Mouse (Mus musculus) embryonic facial prominence, embryonic 15.5 days (tissue): ENCODE results near the gene Mmaa. TPM values are rescaled to one million over a fixed set of nuclear protein-coding genes. Genes with fewer than 3 reads are reported as not detected.

Experiments used
- ATAC-seq: fragments of 200-750 bp; cut with Nextera tagmentation; 2 replicates; pipeline ENCODE4 v1.8.0; 2017; ENCODE audit warnings: low read depth, moderate TSS enrichment; ENCODE audit not compliant: insufficient number of reproducible peaks, low FRiP score, low TSS enrichment
- H3K27ac ChIP-seq: fragments of 300-500 bp; sonication (generic); replicated peaks from 2 replicates; pipeline ENCODE4 v1.5.1; 2015; ENCODE audit warnings: mild to moderate bottlenecking, inconsistent platforms
- H3K27me3 ChIP-seq: fragments of 300-500 bp; sonication (generic); 2 replicates; pipeline ENCODE4 v1.6.1; 2015; ENCODE audit warnings: inconsistent platforms
- H3K36me3 ChIP-seq: fragments of 300-500 bp; sonication (generic); 2 replicates; pipeline ENCODE4 v1.6.1; 2015; ENCODE audit warnings: mild to moderate bottlenecking, inconsistent platforms
- H3K4me1 ChIP-seq: fragments of 300-500 bp; sonication (generic); 2 replicates; pipeline ENCODE4 v1.6.1; 2015; ENCODE audit warnings: inconsistent platforms
- H3K4me2 ChIP-seq: fragments of 300-500 bp; sonication (generic); replicated peaks from 2 replicates; pipeline ENCODE4 v1.6.1; 2015; ENCODE audit warnings: mild to moderate bottlenecking, inconsistent platforms
- H3K4me3 ChIP-seq: fragments of 300-500 bp; sonication (generic); replicated peaks from 2 replicates; pipeline ENCODE4 v1.5.1; 2015; ENCODE audit warnings: mild to moderate bottlenecking, inconsistent platforms
- H3K9ac ChIP-seq: fragments of 300-500 bp; sonication (generic); 2 replicates; pipeline ENCODE4 v1.6.1; 2015; ENCODE audit warnings: inconsistent platforms
- H3K9me3 ChIP-seq: fragments of 300-500 bp; sonication (generic); replicated peaks from 2 replicates; pipeline ENCODE4 v1.6.1; 2016; ENCODE audit warnings: inconsistent platforms
- WGBS: fragments of 180-500 bp; shearing (Covaris S2); methylation state at CpG from one replicate; pipeline ENCODE4 v1.1.7; 2015; 5-methylcytosine and 5-hydroxymethylcytosine counted together
- polyA plus RNA-seq: library from polyadenylated mRNA; unstranded; fragments of >200 nt; fragmentation: Nextera tagmentation; extraction: Ambion mirVana; gene quantifications from 2 replicates; pipeline ENCODE4 v1.2.1, GENCODE M21; 2015

Gene Mmaa
- polyA plus RNA-seq, 1 experiment from 2014 or later: 16.5 TPM

GRCm38 (mm10) chr8:79288681-79289080 lies 6.1 kb downstream of the Mmaa start:
- no peak for ATAC-seq
- Histone ChIP-seq H3K4me1 (peaks cover 12% of the 10 kb centered on the region), H3K36me3 (peaks cover 4% of the 10 kb centered on the region; the same call in 1 of the 2 replicates), H3K27me3 (no peaks in the 10 kb centered on the region), H3K4me3 (no peak overlapping the region), H3K9ac (no peak overlapping the region), H3K4me2 (no peak overlapping the region), H3K27ac (no peak overlapping the region), H3K9me3 (no peaks in the 10 kb centered on the region)
- 64% methylated on average over 2 of the region's 2 CpGs for WGBS

GRCm38 (mm10) chr8:79288250-79288649 lies 6.5 kb downstream of the Mmaa start:
- H3K4me2 ChIP-seq: no peak overlapping the region
- H3K9ac ChIP-seq: no peak overlapping the region
- no peak overlapping the region for H3K27ac ChIP-seq
- peaks cover 8% of the 10 kb centered on the region for H3K4me1 ChIP-seq
- no peak for ATAC-seq
- H3K36me3 ChIP-seq: peaks cover 4% of the 10 kb centered on the region; the same call in 1 of the 2 replicates
- 89% methylated on average over 4 of the region's 4 CpGs for WGBS
- no peaks in the 10 kb centered on the region for H3K27me3 ChIP-seq
- no peak overlapping the region for H3K4me3 ChIP-seq
- no peaks in the 10 kb centered on the region for H3K9me3 ChIP-seq

- Histone ChIP-seq H3K4me2 (no peak overlapping the region), H3K36me3 (peaks cover 4% of the 10 kb centered on the region; the same call in 1 of the 2 replicates), H3K4me3 (no peak overlapping the region), H3K9me3 (no peaks in the 10 kb centered on the region), H3K9ac (no peak overlapping the region), H3K4me1 (0 out of 2 replicates have a peak, but pooled peaks cover 3% of the 10 kb centered on the region), H3K27me3 (no peaks in the 10 kb centered on the region), H3K27ac (no peak overlapping the region)
- WGBS: 73% methylated on average over 3 of the region's 3 CpGs
- no peak for ATAC-seq
These were observed 8.3 kb downstream of the Mmaa start for GRCm38 (mm10) chr8:79286424-79286823.

DNA sequence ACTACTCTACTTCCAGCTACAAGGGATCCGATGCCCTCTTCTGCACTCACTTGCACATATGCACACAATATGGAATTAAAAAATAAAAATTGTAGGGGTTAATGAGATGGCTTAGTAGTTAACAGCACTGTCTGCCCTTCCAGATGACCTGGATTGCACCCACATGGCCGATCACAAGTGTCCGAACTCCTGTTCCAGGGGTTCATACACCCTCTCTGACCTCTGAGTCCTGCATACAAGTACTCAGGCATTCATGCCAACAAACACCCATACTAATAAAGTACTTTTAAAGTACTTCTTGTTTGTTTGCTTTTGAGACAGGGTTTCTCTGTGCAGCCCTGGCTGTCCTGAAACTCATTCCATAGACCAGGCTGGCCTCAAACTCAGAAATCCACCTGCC lies 10.1 kb downstream of the Mmaa start:
- Histone ChIP-seq H3K27me3 (no peaks in the 10 kb centered on the region), H3K9ac (no peak overlapping the region), H3K27ac (no peak overlapping the region), H3K9me3 (no peaks in the 10 kb centered on the region), H3K36me3 (peaks cover 11% of the 10 kb centered on the region; the same call in 1 of the 2 replicates), H3K4me2 (no peak overlapping the region), H3K4me3 (no peak overlapping the region), H3K4me1 (no peaks in the 10 kb centered on the region)
- no peak for ATAC-seq
- WGBS: 93% methylated on average over 3 of the region's 3 CpGs

GRCm38 (mm10) chr8:79281376-79281890 lies 13.3 kb downstream of the Mmaa start:
- no peak overlapping the region for H3K9ac ChIP-seq
- H3K27ac ChIP-seq: no peak overlapping the region
- H3K36me3 ChIP-seq: peaks cover 32% of the 10 kb centered on the region
- no peak overlapping the region for H3K4me3 ChIP-seq
- H3K4me2 ChIP-seq: no peak overlapping the region
- no peak for ATAC-seq
- no peaks in the 10 kb centered on the region for H3K4me1 ChIP-seq
- no peaks in the 10 kb centered on the region for H3K9me3 ChIP-seq
- H3K27me3 ChIP-seq: no peaks in the 10 kb centered on the region
- WGBS: 67% methylated on average over 6 of the region's 6 CpGs

GRCm38 (mm10) chr8:79277264-79277870 lies 17.4 kb downstream of the Mmaa start:
- Histone ChIP-seq H3K36me3 (peaks cover 60% of the 10 kb centered on the region), H3K27ac (no peak overlapping the region), H3K27me3 (no peaks in the 10 kb centered on the region), H3K4me2 (no peak overlapping the region), H3K4me3 (no peak overlapping the region), H3K9ac (no peak overlapping the region), H3K4me1 (no peaks in the 10 kb centered on the region), H3K9me3 (no peaks in the 10 kb centered on the region)
- 71% methylated on average over 8 of the region's 8 CpGs for WGBS
- ATAC-seq: no peak

DNA sequence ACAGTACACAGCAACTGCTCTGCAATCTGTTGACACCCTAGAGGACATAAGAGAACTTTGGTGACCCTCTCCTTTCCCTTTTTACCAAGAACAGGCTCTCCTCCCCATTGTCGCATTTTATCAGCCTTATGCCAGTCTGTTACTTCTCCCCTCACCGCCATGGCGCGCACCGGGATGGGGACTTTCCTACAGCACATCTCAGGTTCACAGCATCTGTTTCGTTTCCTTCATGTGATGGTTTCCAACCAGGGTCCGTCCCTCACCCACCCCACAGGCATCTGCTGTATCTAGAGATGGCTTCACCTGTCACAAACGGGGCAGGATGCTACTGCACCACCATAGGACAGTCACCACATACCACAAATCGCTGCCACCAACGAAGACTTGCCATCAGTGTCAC lies 19.8 kb downstream of the Mmaa start:
- H3K4me2 ChIP-seq: no peak overlapping the region
- H3K9me3 ChIP-seq: no peaks in the 10 kb centered on the region
- no peaks in the 10 kb centered on the region for H3K4me1 ChIP-seq
- no peak overlapping the region for H3K4me3 ChIP-seq
- no peak for ATAC-seq
- H3K27me3 ChIP-seq: no peaks in the 10 kb centered on the region
- H3K36me3 ChIP-seq: peaks cover 68% of the 10 kb centered on the region
- no peak overlapping the region for H3K9ac ChIP-seq
- H3K27ac ChIP-seq: no peak overlapping the region
- 93% methylated on average over 10 of the region's 10 CpGs for WGBS

DNA sequence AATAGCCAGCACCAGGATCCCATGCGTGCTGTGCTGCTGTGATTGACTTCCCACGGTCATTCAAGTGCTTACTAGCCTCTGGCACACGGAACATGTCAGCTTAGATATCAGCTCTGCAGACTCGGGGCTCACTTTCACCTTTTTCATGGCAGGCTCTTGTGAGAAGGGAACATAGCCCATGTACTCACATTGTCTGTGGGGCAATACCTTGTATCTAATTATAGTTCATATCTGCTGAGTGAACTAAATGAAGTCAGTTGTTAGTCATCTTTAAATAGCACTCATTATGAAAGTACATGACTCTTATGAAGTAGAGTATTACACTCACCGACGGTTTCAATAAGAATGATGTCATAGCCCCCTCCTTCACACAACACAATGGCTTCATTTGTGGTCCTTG lies 21.0 kb downstream of the Mmaa start:
- H3K4me2 ChIP-seq: no peak overlapping the region
- H3K9me3 ChIP-seq: no peaks in the 10 kb centered on the region
- no peak for ATAC-seq
- H3K9ac ChIP-seq: no peak overlapping the region
- H3K4me1 ChIP-seq: no peaks in the 10 kb centered on the region
- no peaks in the 10 kb centered on the region for H3K27me3 ChIP-seq
- 85% methylated on average over 6 of the region's 6 CpGs for WGBS
- H3K36me3 ChIP-seq: peaks cover 66% of the 10 kb centered on the region
- H3K4me3 ChIP-seq: no peak overlapping the region
- no peak overlapping the region for H3K27ac ChIP-seq

- no peak for ATAC-seq
- WGBS: 80% methylated on average over 4 of the region's 4 CpGs
- Histone ChIP-seq H3K9me3 (no peaks in the 10 kb centered on the region), H3K36me3 (peaks cover 65% of the 10 kb centered on the region), H3K4me3 (no peak overlapping the region), H3K27me3 (no peaks in the 10 kb centered on the region), H3K4me1 (no peaks in the 10 kb centered on the region), H3K4me2 (no peak overlapping the region), H3K9ac (no peak overlapping the region), H3K27ac (no peak overlapping the region)
These were observed 22.1 kb downstream of the Mmaa start for GRCm38 (mm10) chr8:79272676-79273075.

- peaks cover 49% of the 10 kb centered on the region for H3K36me3 ChIP-seq
- ATAC-seq: no peak
- 92% methylated on average over 7 of the region's 7 CpGs for WGBS
- no peaks in the 10 kb centered on the region for H3K27me3 ChIP-seq
- H3K4me1 ChIP-seq: no peaks in the 10 kb centered on the region
- no peak overlapping the region for H3K4me2 ChIP-seq
- H3K27ac ChIP-seq: no peak overlapping the region
- no peak overlapping the region for H3K4me3 ChIP-seq
- no peaks in the 10 kb centered on the region for H3K9me3 ChIP-seq
- H3K9ac ChIP-seq: no peak overlapping the region
These were observed 25.8 kb downstream of the Mmaa start for GRCm38 (mm10) chr8:79268921-79269320.

DNA sequence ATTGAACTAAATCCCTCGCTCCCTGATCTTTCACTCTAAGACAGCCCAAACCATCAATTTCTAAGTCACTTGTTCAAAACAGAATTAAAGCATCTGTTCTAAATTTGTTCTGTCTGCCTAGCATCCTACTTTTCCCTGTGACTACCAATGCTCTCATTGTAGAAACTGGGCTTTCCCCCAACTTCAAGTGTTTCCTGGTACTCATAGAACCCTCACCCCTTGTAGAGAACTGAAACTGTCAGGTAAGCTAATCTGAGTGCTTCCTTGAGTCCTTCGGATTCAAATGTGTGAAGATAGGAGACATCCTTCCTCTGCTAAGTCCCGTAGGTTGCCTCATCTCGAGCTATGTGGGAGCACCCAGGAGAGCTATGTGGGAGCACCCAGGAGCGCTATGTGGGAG lies 32.8 kb downstream of the Mmaa start:
- Histone ChIP-seq H3K9me3 (no peaks in the 10 kb centered on the region), H3K36me3 (no peaks in the 10 kb centered on the region; the same call in 1 of the 2 replicates), H3K27me3 (no peaks in the 10 kb centered on the region), H3K4me2 (no peak overlapping the region), H3K4me3 (no peak overlapping the region), H3K9ac (no peak overlapping the region), H3K4me1 (no peaks in the 10 kb centered on the region), H3K27ac (no peak overlapping the region)
- no peak for ATAC-seq
- WGBS: 82% methylated on average over 5 of the region's 5 CpGs
